Mouse (Mus musculus) heart, adult 8-10 months (tissue): Measurements from ENCODE around the gene Clec4e. TPM values are rescaled to one million over a fixed set of nuclear protein-coding genes. Genes with fewer than 3 reads are reported as not detected.

Experiments
- total RNA-seq, 4 experiments: library from RNA; stranded (reverse); gene quantifications; 2 replicates each; pipeline ENCODE4 v1.2.4; 2022

Clec4e gene
- total RNA-seq, 4 experiments from 2014 or later, result 0.28 to 2.6 TPM; not detected in 2

Other genes starting within 250 kb of the Clec4e start
- gene Clec4b1, start 239.9 kb downstream of the Clec4e start, total RNA-seq, result under 1 TPM in 1 of 4 experiments, not detected in 3; 0.57 TPM
- 1 to 10 TPM; 1.0 to 2.3 (median 1.4) TPM for gene Clec4a2, start 183.4 kb downstream of the Clec4e start, total RNA-seq
- not detected for gene Clec4b2, start 117.0 kb downstream of the Clec4e start, total RNA-seq
- gene Clec4n, start 60.0 kb downstream of the Clec4e start, total RNA-seq, result 1 to 10 TPM in 2 of 4 experiments, under 1 TPM in 2; 0.44 to 1.5 (median 0.86) TPM
- 1 to 10 TPM in 1 of 4 experiments, under 1 TPM in 2, not detected in 1; 0.59 to 1.2 (median 0.84) TPM for gene Clec4d, start 27.8 kb downstream of the Clec4e start, total RNA-seq
- not detected for gene Vmn2r19, start 18.5 kb upstream of the Clec4e start, total RNA-seq
- gene Vmn2r20, start 128.2 kb upstream of the Clec4e start, total RNA-seq, result not detected
- gene Vmn2r21, start 243.5 kb upstream of the Clec4e start, total RNA-seq, result not detected